In the genomic region with DNA sequence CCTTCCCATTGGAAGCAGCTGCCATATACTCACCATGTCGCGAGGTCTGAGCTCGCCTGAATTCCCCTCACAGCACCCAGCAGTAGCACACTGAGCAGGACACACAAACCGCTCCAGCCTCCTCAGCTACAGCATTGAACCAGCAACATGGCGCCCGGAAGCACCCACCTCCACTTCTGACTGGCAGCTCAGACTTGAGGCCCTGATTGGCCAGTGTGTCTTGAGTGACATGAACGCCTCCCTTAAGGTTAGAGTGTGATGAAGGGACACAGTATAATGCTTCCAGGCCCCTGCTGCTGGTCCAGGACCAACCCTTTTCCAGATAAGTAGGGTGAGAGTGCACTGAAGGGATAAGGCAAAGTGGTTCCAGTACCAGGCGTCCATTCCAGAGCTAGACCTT, we compare ENCODE assay signal across 23 mouse cellular contexts. TPM values are rescaled to one million over a fixed set of nuclear protein-coding genes. Genes with fewer than 3 reads are reported as not detected.
"Had no signal": no experiment of that assay in that cellular context is flagged by ENCODE, and none has a peak within 500 bp of the region (broad histone marks: within the 10 kb centered on the region; RNA-seq: fewer than 3 reads in every experiment).

No protein-coding gene starts in this region.

- H3K36me3 ChIP-seq: limb, embryonic 13.5 days; midbrain, embryonic 10.5 days; neural tube, embryonic 12.5 days had no signal

- H3K4me1 ChIP-seq: limb, embryonic 13.5 days; midbrain, embryonic 10.5 days; neural tube, embryonic 12.5 days had no signal

- ATAC-seq: lung, postnatal 0 days had no signal

- H3K27ac ChIP-seq: kidney, postnatal 0 days; limb, embryonic 13.5 days; liver, embryonic 14.5 days; midbrain, embryonic 10.5 days; neural tube, embryonic 12.5 days; stomach, postnatal 0 days had no signal

- H3K27me3 ChIP-seq: limb, embryonic 13.5 days; neural tube, embryonic 12.5 days had no signal

- H3K4me3 ChIP-seq: limb, embryonic 13.5 days; midbrain, embryonic 10.5 days; neural tube, embryonic 12.5 days had no signal

- DNase-seq: kidney, adult 8-10 months; kidney, postnatal 36 days; layer of hippocampus, adult 9-11 months; layer of hippocampus, postnatal 36 days; lung, adult 18-20 months; lung, postnatal 4 days; midbrain, embryonic 14.5 days; thymus, postnatal 36 days had no signal

- H3K9ac ChIP-seq: limb, embryonic 13.5 days; liver, embryonic 14.5 days; neural tube, embryonic 12.5 days had no signal

- H3K4me2 ChIP-seq: limb, embryonic 13.5 days; neural tube, embryonic 12.5 days had no signal

RNA-seq across cellular contexts. Expression of gene Gm6871, which starts 12.8 kb away (rescaled TPM):
- total RNA-seq: layer of hippocampus, adult 18-20 months; layer of hippocampus, postnatal 36 days; left cerebral cortex, adult 8-10 months; left cerebral cortex, postnatal 36 days; liver, adult 2 months; megakaryocyte, adult 5-6 weeks; monocyte, adult 5-6 weeks; neutrophil, adult 5-6 weeks had no signal
- polyA plus RNA-seq: limb, embryonic 13.5 days; liver, adult 2 months; liver, embryonic 14.5 days; lung, postnatal 0 days; midbrain, embryonic 10.5 days; midbrain, embryonic 14.5 days; neural tube, embryonic 12.5 days; stomach, postnatal 0 days; thymus, postnatal 0 days had no signal
